Mouse (Mus musculus): Measurements from ENCODE around the gene Tnip3. TPM values are rescaled to one million over a fixed set of nuclear protein-coding genes. Genes with fewer than 3 reads are reported as not detected.

Tnip3 gene
- 1 to 10 TPM; 2.4 to 2.7 TPM for total RNA-seq (2023)

DNA sequence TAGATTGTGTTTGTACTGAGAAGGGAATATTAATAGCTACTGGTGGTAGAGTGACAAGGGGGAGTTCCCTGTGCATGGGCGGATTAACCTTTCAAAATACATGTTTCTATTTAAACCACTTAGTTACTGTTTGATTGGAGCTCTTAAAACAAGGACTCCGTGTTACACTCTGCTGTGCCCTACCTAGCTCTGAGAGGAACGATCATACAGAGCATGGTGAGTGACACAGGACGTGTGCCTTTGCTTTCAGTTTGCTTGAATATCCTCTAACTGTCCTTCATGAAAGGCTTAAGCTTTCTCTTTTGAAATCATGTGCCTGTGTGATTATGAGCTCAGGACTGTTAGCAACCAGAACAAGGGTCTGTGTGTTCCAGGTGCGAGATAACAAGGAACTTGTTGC is at the start of gene Tnip3:
Gene Tnip3 (plus strand): TSS at position 122 of the 400 bp plus-strand sequence.

GRCm38 (mm10) chr6:65671451-65671850 is 146.3 kb downstream of the Tnip3 start, which contains the start of gene Ndnf:
Gene Ndnf, plus strand, starts transcription at chr6:65671590.

Other genes with a start within 250 kb of the Tnip3 start
- gene C130060K24Rik, start 144.2 kb upstream of the Tnip3 start, total RNA-seq (2023): not detected
- gene Ndnf, start 146.3 kb downstream of the Tnip3 start, total RNA-seq (2023): 1 to 10 TPM in 1 of 2 experiments, under 1 TPM in 1; 0.33 to 1.3 TPM

Data from neutrophil, adult 83 days (primary cell).